Mouse (Mus musculus): ENCODE measurements around the gene Enho. TPM values are rescaled to one million over a fixed set of nuclear protein-coding genes. Genes with fewer than 3 reads are reported as not detected.

The Enho gene
- total RNA-seq, 2 experiments from 2014 or later = 4.3 to 4.6 TPM

Other genes starting within 250 kb of the Enho start
- gene Kif24, start 175.4 kb downstream of the Enho start, total RNA-seq (2021) = 1 to 10 TPM; 1.2 to 1.4 TPM
- 10 to 100 TPM; 24.6 to 25.8 TPM for gene Nudt2, start 175.2 kb downstream of the Enho start, total RNA-seq (2021)
- 10 to 100 TPM; 10.2 to 10.3 TPM for gene AI464131, start 137.2 kb downstream of the Enho start, total RNA-seq (2021)
- gene 1110017D15Rik, start 123.0 kb downstream of the Enho start, total RNA-seq (2021) = under 1 TPM in 1 of 2 experiments, not detected in 1; 0.69 TPM
- 10 to 100 TPM; 14.5 to 17.3 TPM for gene Fam219a, start 70.8 kb downstream of the Enho start, total RNA-seq (2021)
- gene Dnaic1, start 70.5 kb downstream of the Enho start, total RNA-seq (2021) = 1 to 10 TPM in 1 of 2 experiments, under 1 TPM in 1; 0.93 to 1.7 TPM
- gene Cntfr, start 56.8 kb upstream of the Enho start, total RNA-seq (2021) = 1 to 10 TPM; 2.0 to 5.1 TPM
- gene Il11ra1, start 59.7 kb upstream of the Enho start, total RNA-seq (2021) = 10 to 100 TPM; 56.9 to 61.0 TPM
- gene Rpp25l, start 73.2 kb upstream of the Enho start, total RNA-seq (2021) = 10 to 100 TPM; 28.7 to 30.2 TPM
- gene Dctn3, start 82.8 kb upstream of the Enho start, total RNA-seq (2021) = 10 to 100 TPM; 83.6 to 87.8 TPM
- not detected for gene Arid3c, start 90.8 kb upstream of the Enho start, total RNA-seq (2021)
- gene Galt, start 114.9 kb upstream of the Enho start, total RNA-seq (2021) = 10 to 100 TPM; 45.6 to 52.0 TPM
- gene Sigmar1, start 115.8 kb upstream of the Enho start, total RNA-seq (2021) = 10 to 100 TPM; 22.8 to 23.2 TPM
- gene Ccl27a, start 133.9 kb upstream of the Enho start, total RNA-seq (2021) = 10 to 100 TPM; 17.2 to 19.3 TPM